Mouse (Mus musculus) testis, adult 2 months (tissue): ENCODE results near the gene Gm10840. TPM values are rescaled to one million over a fixed set of nuclear protein-coding genes. Genes with fewer than 3 reads are reported as not detected.
"Not testable (repeated sequence)": the region's sequence is repeated elsewhere in the genome, so short reads cannot be mapped to it uniquely, and the experiment has no call there.

Source experiments
- H3K27ac ChIP-seq: fragments of 200-500 bp; 2 replicates; pipeline ENCODE4 v1.5.1; 2012; ENCODE audit warnings: low read depth, low read length; ENCODE audit not compliant: control insufficient read depth, insufficient read depth
- H3K27me3 ChIP-seq: fragments of 200-500 bp; 2 replicates; pipeline ENCODE4 v1.6.1; 2012; ENCODE audit warnings: mild to moderate bottlenecking, low read length, moderate library complexity; ENCODE audit not compliant: control insufficient read depth, insufficient read depth
- H3K36me3 ChIP-seq: fragments of 200-500 bp; 2 replicates; pipeline ENCODE4 v1.6.1; 2012; ENCODE audit warnings: mild to moderate bottlenecking, low read length; ENCODE audit not compliant: control insufficient read depth, insufficient read depth
- H3K4me1 ChIP-seq: fragments of 200-500 bp; 2 replicates; pipeline ENCODE4 v1.6.1; 2012; ENCODE audit warnings: low read length; ENCODE audit not compliant: control insufficient read depth, insufficient read depth
- H3K4me3 ChIP-seq: fragments of 200-500 bp; 2 replicates; pipeline ENCODE4 v1.5.1; 2012; ENCODE audit warnings: low read depth, mild to moderate bottlenecking, low read length, moderate library complexity, mixed read lengths; ENCODE audit not compliant: control insufficient read depth
- CTCF ChIP-seq: fragments of 200-500 bp; IDR thresholded peaks from 2 replicates; pipeline ENCODE4 v1.5.1; 2012; ENCODE audit warnings: low read depth, mild to moderate bottlenecking, inconsistent platforms, low read length, moderate library complexity; ENCODE audit not compliant: control insufficient read depth, insufficient read depth, insufficient replicate concordance
- POLR2A ChIP-seq: fragments of 200-500 bp; IDR thresholded peaks from 2 replicates; pipeline ENCODE4 v1.6.1; 2012; ENCODE audit warnings: low read depth, mild to moderate bottlenecking, inconsistent platforms, low read length, moderate library complexity; ENCODE audit not compliant: control insufficient read depth
- polyA plus RNA-seq: library from polyadenylated mRNA; depleted of rRNA; stranded (reverse); fragments of >200 nt; gene quantifications from 2 replicates; pipeline ENCODE4 v1.2.3, GENCODE M21; 2012; rRNA removed

Gm10840 gene
- polyA plus RNA-seq = 124 and 142 TPM in 2 replicates

- peak; percentile 23; the same call in 1 of the 2 replicates for TF ChIP-seq POLR2A
- TF ChIP-seq CTCF = no peak
- Histone ChIP-seq H3K36me3 (no peaks in the 10 kb centered on the region), H3K27ac (peak within 1 kb of the TSS; percentile 93), H3K4me1 (peaks cover 22% of the 10 kb centered on the region), H3K27me3 (no peaks in the 10 kb centered on the region), H3K4me3 (peak within 1 kb of the TSS; percentile 87)
Measured at GRCm38 (mm10) chr11:106160841-106161721, at the start of gene Gm10840, which contains the start of gene Limd2. Gene Gm10840 (plus strand): TSS chr11:106160850. Gene Limd2 (minus strand): TSS chr11:106160860.

DNA sequence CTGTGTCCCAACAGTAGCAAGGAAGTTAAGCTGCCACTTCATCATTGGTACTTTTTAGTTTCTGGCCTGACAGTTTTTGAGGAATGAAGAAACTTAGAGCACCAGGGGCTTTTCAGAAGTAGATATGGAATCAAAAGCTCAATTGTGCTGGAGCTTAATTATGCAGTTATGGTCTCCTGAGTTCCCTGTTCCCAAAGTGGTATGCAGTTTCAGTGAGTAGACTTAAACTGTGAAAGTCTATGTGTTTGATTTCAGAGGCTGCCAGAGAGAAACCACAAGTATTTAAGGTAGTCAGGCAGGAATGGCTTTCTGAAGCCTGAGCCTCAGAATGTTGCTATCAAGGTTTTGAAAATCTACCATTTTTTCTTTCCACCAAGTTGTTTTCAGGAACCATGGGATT lies 49.0 kb upstream of the Gm10840 start:
- TF ChIP-seq CTCF (no peak), POLR2A (no peak)
- no peaks in the 10 kb centered on the region; the same call in 1 of the 2 replicates for H3K36me3 ChIP-seq

GRCm38 (mm10) chr11:106122221-106122620 lies 38.4 kb upstream of the Gm10840 start:
- TF ChIP-seq POLR2A (no peak), CTCF (no peak)
- H3K27ac ChIP-seq = no peak overlapping the region
- no peaks in the 10 kb centered on the region for H3K4me1 ChIP-seq
- no peaks in the 10 kb centered on the region; the same call in 1 of the 2 replicates for H3K36me3 ChIP-seq
- no peaks in the 10 kb centered on the region for H3K27me3 ChIP-seq
- no peak overlapping the region for H3K4me3 ChIP-seq

More for the DNA sequence above, 49.0 kb upstream of the Gm10840 start:
- Histone ChIP-seq H3K4me3 (no peak overlapping the region), H3K4me1 (no peaks in the 10 kb centered on the region), H3K27ac (no peak overlapping the region), H3K27me3 (no peaks in the 10 kb centered on the region)

- H3K36me3 ChIP-seq = no peaks in the 10 kb centered on the region; the same call in 1 of the 2 replicates
- H3K27ac ChIP-seq = no peak overlapping the region
- no peak overlapping the region for H3K4me3 ChIP-seq
- TF ChIP-seq POLR2A (no peak), CTCF (no peak)
- H3K4me1 ChIP-seq = no peaks in the 10 kb centered on the region
- H3K27me3 ChIP-seq = no peaks in the 10 kb centered on the region
Measured at GRCm38 (mm10) chr11:106122736-106123135, 37.9 kb upstream of the Gm10840 start.

GRCm38 (mm10) chr11:106124784-106125183 lies 35.9 kb upstream of the Gm10840 start:
- H3K27me3 ChIP-seq = no peaks in the 10 kb centered on the region
- no peaks in the 10 kb centered on the region; the same call in 1 of the 2 replicates for H3K36me3 ChIP-seq
- no peak for TF ChIP-seq POLR2A
- no peak for TF ChIP-seq CTCF
- H3K4me3 ChIP-seq = no peak overlapping the region
- no peak overlapping the region for H3K27ac ChIP-seq
- H3K4me1 ChIP-seq = no peaks in the 10 kb centered on the region

- Histone ChIP-seq H3K4me1 (no peaks in the 10 kb centered on the region), H3K27me3 (no peaks in the 10 kb centered on the region), H3K27ac (no peak overlapping the region), H3K4me3 (no peak overlapping the region), H3K36me3 (no peaks in the 10 kb centered on the region; the same call in 1 of the 2 replicates)
- no peak for TF ChIP-seq CTCF
- no peak for TF ChIP-seq POLR2A
Measured at GRCm38 (mm10) chr11:106125827-106126226, 34.8 kb upstream of the Gm10840 start.

- H3K27ac ChIP-seq, H3K4me3 ChIP-seq, H3K4me1 ChIP-seq, H3K36me3 ChIP-seq, H3K27me3 ChIP-seq: not testable (repeated sequence)
Measured at GRCm38 (mm10) chr11:106126727-106127373, 33.8 kb upstream of the Gm10840 start.
